Mouse (Mus musculus): ENCODE measurements at regions not wholly inside any gene's neighbourhood (a gene's known extent, or its start where the extent isn't known, plus 50 kb on each side); places are given as distances from the start of the nearest gene placed in this dataset.

DNA sequence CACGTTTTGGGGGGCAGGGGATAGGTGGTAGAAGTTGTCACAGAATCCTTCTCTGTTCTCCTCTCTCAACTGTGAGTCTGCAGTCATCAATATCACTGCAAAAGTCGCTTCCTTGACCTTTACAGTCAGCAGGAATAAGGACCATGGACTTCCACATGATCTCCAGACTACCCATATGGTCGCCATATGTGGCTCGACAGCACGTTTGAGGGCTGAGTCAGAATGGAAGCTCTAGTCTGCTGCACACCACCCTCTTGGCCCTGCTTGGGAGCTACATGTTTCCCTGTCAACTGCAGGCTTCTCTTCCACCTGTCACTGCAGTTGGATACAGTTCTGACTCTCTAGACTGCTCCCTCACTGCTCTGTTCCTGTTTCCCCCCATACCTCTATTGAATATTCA, 590.6 kb downstream of the Isl1 start:
- Histone ChIP-seq H3K27ac (replicated peaks; ENCODE audit: low read depth, low read length) (no peak overlapping the region), H3K9me3 (ENCODE audit: control insufficient read depth, low read length) (no peaks in the 10 kb centered on the region), H3K27me3 (replicated peaks; ENCODE audit: control insufficient read depth, insufficient read depth, low read length) (no peaks in the 10 kb centered on the region), H3K36me3 (ENCODE audit: control insufficient read depth, insufficient read depth, low read length) (no peaks in the 10 kb centered on the region), H3K4me2 (ENCODE audit: low read depth, low read length) (no peak overlapping the region), H3K9ac (ENCODE audit: low read depth, low read length) (no peak overlapping the region), H3K4me1 (ENCODE audit: control insufficient read depth, insufficient read depth, low read length) (no peaks in the 10 kb centered on the region), H3K4me3 (ENCODE audit: low read depth, low read length) (no peak overlapping the region)
- peak; percentile 13 for DNase-seq (ENCODE audit: low spot score)
- 43% methylated on average over 5 of the region's 5 CpGs for WGBS
- no peak for ATAC-seq (ENCODE audit: low read depth)

DNA sequence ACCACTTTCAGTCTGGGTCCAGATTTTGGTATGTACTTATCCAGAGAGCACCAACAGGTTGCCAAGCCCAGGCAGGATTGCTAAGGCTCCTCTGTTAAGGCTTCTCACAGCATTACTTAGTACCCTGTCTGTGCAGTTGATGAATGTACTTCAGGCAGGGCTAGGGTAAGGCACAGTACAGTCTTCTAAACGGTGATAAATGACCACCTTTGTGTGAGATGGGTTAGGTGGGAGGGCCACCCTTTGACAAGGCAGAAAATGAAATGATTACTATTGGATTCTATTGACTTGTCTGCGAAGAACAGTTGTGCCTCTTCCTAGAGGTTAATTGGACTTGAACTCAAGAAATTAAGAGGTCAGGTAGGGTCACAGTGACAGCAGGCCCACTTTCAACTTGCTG, 594.4 kb upstream of the Itga1 start:
- DNase-seq (ENCODE audit: low spot score) (no peak), ATAC-seq (ENCODE audit: low read depth) (no peak)
- Histone ChIP-seq H3K9ac (ENCODE audit: low read depth, low read length) (no peak overlapping the region), H3K4me2 (ENCODE audit: low read depth, low read length) (no peak overlapping the region), H3K27me3 (replicated peaks; ENCODE audit: control insufficient read depth, insufficient read depth, low read length) (no peaks in the 10 kb centered on the region), H3K27ac (replicated peaks; ENCODE audit: low read depth, low read length) (no peak overlapping the region), H3K4me1 (ENCODE audit: control insufficient read depth, insufficient read depth, low read length) (no peaks in the 10 kb centered on the region), H3K36me3 (ENCODE audit: control insufficient read depth, insufficient read depth, low read length) (no peaks in the 10 kb centered on the region), H3K9me3 (ENCODE audit: control insufficient read depth, low read length) (no peaks in the 10 kb centered on the region), H3K4me3 (ENCODE audit: low read depth, low read length) (no peak overlapping the region)
- WGBS: 15% methylated on average over 2 of the region's 2 CpGs

DNA sequence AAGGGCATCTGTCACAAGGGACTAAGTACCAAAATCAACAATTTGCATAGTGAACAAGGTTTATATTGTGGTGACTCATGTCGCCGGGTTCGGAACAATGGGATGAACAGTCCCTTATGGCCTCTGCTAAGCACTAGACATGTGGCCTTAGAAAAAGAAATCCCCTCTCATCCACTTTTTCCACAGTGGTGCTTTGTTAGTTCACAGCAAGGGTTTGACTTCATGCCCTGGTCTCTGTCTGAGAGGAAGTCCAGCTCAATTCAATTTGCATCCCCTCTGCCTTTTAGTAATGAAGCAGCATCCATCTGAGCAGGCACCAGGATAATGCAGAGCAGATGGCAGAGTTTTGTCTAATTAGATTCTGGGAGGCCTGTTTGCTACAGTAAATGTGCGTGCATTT, 585.7 kb upstream of the Itga1 start:
- H3K4me1 ChIP-seq (ENCODE audit: control insufficient read depth, insufficient read depth, low read length): no peaks in the 10 kb centered on the region
- 23% methylated on average over 4 of the region's 4 CpGs for WGBS
- no peaks in the 10 kb centered on the region for H3K27me3 ChIP-seq (replicated peaks; ENCODE audit: control insufficient read depth, insufficient read depth, low read length)
- ATAC-seq (ENCODE audit: low read depth): peak; percentile 55; the same call in 1 of the 2 replicates
- no peak overlapping the region for H3K27ac ChIP-seq (replicated peaks; ENCODE audit: low read depth, low read length)
- no peaks in the 10 kb centered on the region for H3K36me3 ChIP-seq (ENCODE audit: control insufficient read depth, insufficient read depth, low read length)
- no peak overlapping the region for H3K4me3 ChIP-seq (ENCODE audit: low read depth, low read length)
- no peak overlapping the region for H3K4me2 ChIP-seq (ENCODE audit: low read depth, low read length)
- H3K9ac ChIP-seq (ENCODE audit: low read depth, low read length): no peak overlapping the region
- peak; percentile 53 for DNase-seq (ENCODE audit: low spot score)
- H3K9me3 ChIP-seq (ENCODE audit: control insufficient read depth, low read length): no peaks in the 10 kb centered on the region

DNA sequence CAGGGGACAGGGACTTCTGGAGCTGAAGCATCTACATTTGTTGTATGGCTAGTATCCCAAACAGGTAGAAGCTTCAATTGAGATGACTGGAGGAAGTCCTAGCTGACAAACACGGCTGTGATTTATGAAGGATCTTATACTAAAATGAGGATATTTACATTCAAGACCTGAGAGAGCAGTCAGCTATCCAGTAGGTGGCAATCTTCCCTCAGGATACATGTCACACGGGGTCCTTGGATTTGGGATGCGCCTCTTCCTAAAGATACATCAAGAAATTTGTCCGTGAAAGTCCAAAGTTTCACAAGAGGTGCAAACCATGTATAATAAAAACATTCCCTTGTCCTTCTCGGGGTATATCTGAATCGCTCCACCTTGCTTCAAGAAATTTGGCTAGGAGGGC, 577.8 kb upstream of the Itga1 start:
- no peak overlapping the region for H3K4me3 ChIP-seq (ENCODE audit: low read depth, low read length)
- no peaks in the 10 kb centered on the region for H3K9me3 ChIP-seq (ENCODE audit: control insufficient read depth, low read length)
- H3K4me2 ChIP-seq (ENCODE audit: low read depth, low read length): no peak overlapping the region
- no peak overlapping the region for H3K27ac ChIP-seq (replicated peaks; ENCODE audit: low read depth, low read length)
- H3K4me1 ChIP-seq (ENCODE audit: control insufficient read depth, insufficient read depth, low read length): no peaks in the 10 kb centered on the region
- no peaks in the 10 kb centered on the region for H3K36me3 ChIP-seq (ENCODE audit: control insufficient read depth, insufficient read depth, low read length)
- H3K9ac ChIP-seq (ENCODE audit: low read depth, low read length): no peak overlapping the region
- DNase-seq (ENCODE audit: low spot score) (peak; percentile 61), ATAC-seq (ENCODE audit: low read depth) (no peak)
- WGBS: 35% methylated on average over 6 of the region's 6 CpGs
- no peaks in the 10 kb centered on the region for H3K27me3 ChIP-seq (replicated peaks; ENCODE audit: control insufficient read depth, insufficient read depth, low read length)

DNA sequence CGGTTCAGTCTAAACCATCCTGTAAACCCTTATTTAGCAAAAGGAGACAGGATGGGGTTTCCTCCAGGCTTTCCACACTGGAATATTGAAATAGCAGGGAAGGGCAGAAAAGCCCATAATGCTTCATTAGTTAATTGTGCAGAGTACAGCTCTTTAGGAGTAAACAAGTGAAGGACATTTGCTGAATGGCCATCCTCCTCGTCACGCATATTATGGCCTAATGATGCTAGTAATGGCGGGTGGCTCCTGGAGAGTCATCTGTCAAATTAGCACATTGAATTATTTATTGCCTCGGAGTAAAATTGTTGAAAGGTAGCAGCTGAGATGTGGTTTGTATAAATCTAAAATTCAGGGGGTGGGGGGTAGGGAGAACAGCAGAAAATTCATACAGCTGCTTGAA, 575.1 kb upstream of the Itga1 start:
- WGBS: 65% methylated on average over 5 of the region's 5 CpGs
- no peak overlapping the region for H3K9ac ChIP-seq (ENCODE audit: low read depth, low read length)
- no peak overlapping the region for H3K4me2 ChIP-seq (ENCODE audit: low read depth, low read length)
- no peaks in the 10 kb centered on the region for H3K9me3 ChIP-seq (ENCODE audit: control insufficient read depth, low read length)
- no peak overlapping the region for H3K4me3 ChIP-seq (ENCODE audit: low read depth, low read length)
- DNase-seq (ENCODE audit: low spot score): no peak
- no peaks in the 10 kb centered on the region for H3K27me3 ChIP-seq (replicated peaks; ENCODE audit: control insufficient read depth, insufficient read depth, low read length)
- no peak overlapping the region for H3K27ac ChIP-seq (replicated peaks; ENCODE audit: low read depth, low read length)
- H3K4me1 ChIP-seq (ENCODE audit: control insufficient read depth, insufficient read depth, low read length): no peaks in the 10 kb centered on the region
- no peaks in the 10 kb centered on the region for H3K36me3 ChIP-seq (ENCODE audit: control insufficient read depth, insufficient read depth, low read length)
- ATAC-seq (ENCODE audit: low read depth): no peak

DNA sequence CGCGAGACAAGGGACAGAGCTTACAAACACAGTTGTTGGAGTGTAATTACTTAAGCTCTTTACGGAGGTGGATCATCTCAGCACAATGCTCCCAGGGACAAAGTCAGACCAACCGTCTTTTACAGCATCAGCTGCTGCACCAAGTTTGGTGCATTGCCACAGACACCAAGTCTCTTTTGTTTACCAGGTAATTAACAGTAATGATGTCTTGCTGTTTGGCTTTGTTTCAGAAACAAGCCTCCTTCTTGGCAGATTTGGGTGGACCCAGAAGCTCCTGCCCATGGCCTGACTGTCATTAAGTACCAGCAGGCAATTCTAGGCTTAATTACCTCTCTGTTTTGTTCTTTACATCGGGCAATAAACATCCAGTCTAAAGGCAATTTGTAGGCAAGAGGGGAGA, 572.0 kb upstream of the Itga1 start:
- Histone ChIP-seq H3K4me1 (ENCODE audit: control insufficient read depth, insufficient read depth, low read length) (no peaks in the 10 kb centered on the region), H3K36me3 (ENCODE audit: control insufficient read depth, insufficient read depth, low read length) (no peaks in the 10 kb centered on the region), H3K4me3 (ENCODE audit: low read depth, low read length) (no peak overlapping the region), H3K27ac (replicated peaks; ENCODE audit: low read depth, low read length) (no peak overlapping the region), H3K27me3 (replicated peaks; ENCODE audit: control insufficient read depth, insufficient read depth, low read length) (no peaks in the 10 kb centered on the region), H3K9me3 (ENCODE audit: control insufficient read depth, low read length) (no peaks in the 10 kb centered on the region), H3K4me2 (ENCODE audit: low read depth, low read length) (no peak overlapping the region), H3K9ac (ENCODE audit: low read depth, low read length) (no peak overlapping the region)
- ATAC-seq (ENCODE audit: low read depth): no peak
- 18% methylated on average over 5 of the region's 5 CpGs for WGBS
- DNase-seq (ENCODE audit: low spot score): peak; percentile 29

DNA sequence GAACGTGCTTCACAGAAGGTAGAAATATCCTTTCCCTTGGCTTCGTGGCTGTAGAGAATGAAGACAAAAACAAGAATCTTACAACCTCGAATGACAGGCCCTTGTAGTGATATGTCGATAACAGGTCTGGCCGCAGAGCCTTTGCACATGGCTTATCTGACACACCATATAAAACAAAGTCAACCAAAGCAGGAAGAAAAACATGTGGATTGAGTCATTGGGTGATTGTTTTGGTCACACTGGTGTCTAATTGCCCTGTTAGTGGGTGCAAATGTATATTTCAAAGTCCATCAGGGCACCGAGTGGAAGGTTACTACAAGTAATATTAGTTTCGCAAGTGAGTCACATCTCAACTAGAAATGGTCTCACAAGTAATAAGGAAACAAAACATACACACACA, 569.9 kb upstream of the Itga1 start:
- 81% methylated on average over 7 of the region's 7 CpGs for WGBS
- no peak for ATAC-seq (ENCODE audit: low read depth)

DNA sequence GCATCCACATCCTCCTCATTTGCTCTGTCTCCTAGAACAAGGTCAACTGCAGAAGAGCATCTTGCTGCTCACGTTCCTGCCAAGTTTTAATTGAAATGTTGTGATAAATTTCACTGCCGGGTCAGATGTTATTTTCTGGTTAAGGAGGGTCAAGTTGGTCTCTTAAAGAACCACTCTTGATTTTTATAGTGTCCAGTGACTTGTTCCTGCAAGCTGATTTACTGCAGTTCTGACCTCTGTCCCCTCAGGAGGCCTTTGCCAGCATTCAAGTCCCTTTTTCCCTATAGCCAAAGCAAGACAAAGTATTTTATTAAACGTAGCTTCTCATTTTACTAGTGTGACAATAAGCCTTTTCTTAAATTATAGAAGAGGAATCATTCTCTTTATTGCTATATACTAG, 567.8 kb upstream of the Itga1 start:
- H3K36me3 ChIP-seq (ENCODE audit: control insufficient read depth, insufficient read depth, low read length): no peaks in the 10 kb centered on the region
- H3K4me2 ChIP-seq (ENCODE audit: low read depth, low read length): no peak overlapping the region
- 67% methylated on average over 3 of the region's 3 CpGs for WGBS
- H3K4me3 ChIP-seq (ENCODE audit: low read depth, low read length): no peak overlapping the region
- DNase-seq (ENCODE audit: low spot score) (no peak), ATAC-seq (ENCODE audit: low read depth) (no peak)
- no peak overlapping the region for H3K9ac ChIP-seq (ENCODE audit: low read depth, low read length)
- H3K27ac ChIP-seq (replicated peaks; ENCODE audit: low read depth, low read length): no peak overlapping the region
- no peaks in the 10 kb centered on the region for H3K27me3 ChIP-seq (replicated peaks; ENCODE audit: control insufficient read depth, insufficient read depth, low read length)
- H3K9me3 ChIP-seq (ENCODE audit: control insufficient read depth, low read length): no peaks in the 10 kb centered on the region
- H3K4me1 ChIP-seq (ENCODE audit: control insufficient read depth, insufficient read depth, low read length): no peaks in the 10 kb centered on the region

More for the DNA sequence above, 569.9 kb upstream of the Itga1 start:
- Histone ChIP-seq H3K9ac (ENCODE audit: low read depth, low read length) (no peak overlapping the region), H3K9me3 (ENCODE audit: control insufficient read depth, low read length) (no peaks in the 10 kb centered on the region), H3K4me1 (ENCODE audit: control insufficient read depth, insufficient read depth, low read length) (no peaks in the 10 kb centered on the region), H3K4me2 (ENCODE audit: low read depth, low read length) (no peak overlapping the region), H3K27ac (replicated peaks; ENCODE audit: low read depth, low read length) (no peak overlapping the region), H3K36me3 (ENCODE audit: control insufficient read depth, insufficient read depth, low read length) (no peaks in the 10 kb centered on the region), H3K27me3 (replicated peaks; ENCODE audit: control insufficient read depth, insufficient read depth, low read length) (no peaks in the 10 kb centered on the region), H3K4me3 (ENCODE audit: low read depth, low read length) (no peak overlapping the region)
- no peak for DNase-seq (ENCODE audit: low spot score)

DNA sequence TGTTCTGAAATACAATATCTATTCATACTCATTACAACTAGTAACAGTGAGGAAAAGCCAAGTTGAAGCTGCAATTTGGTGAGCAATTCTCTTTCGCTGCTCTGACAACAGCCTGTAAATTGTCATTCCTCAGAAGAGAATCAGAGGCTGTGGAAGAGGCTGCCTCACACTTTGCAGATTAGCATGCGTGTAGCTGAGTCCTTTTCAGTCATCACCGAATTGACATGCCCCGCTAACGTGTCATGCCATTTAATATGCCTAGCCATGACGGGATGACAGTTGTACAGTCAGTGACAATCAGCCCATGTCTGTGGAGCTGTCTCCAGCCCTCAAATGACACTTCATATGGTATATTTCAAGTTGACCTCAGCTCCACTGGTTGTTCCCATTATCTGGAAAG, 553.4 kb upstream of the Itga1 start:
- Histone ChIP-seq H3K9ac (ENCODE audit: low read depth, low read length) (no peak overlapping the region), H3K4me1 (ENCODE audit: control insufficient read depth, insufficient read depth, low read length) (no peaks in the 10 kb centered on the region), H3K27ac (replicated peaks; ENCODE audit: low read depth, low read length) (no peak overlapping the region), H3K9me3 (ENCODE audit: control insufficient read depth, low read length) (no peaks in the 10 kb centered on the region), H3K36me3 (ENCODE audit: control insufficient read depth, insufficient read depth, low read length) (no peaks in the 10 kb centered on the region), H3K4me3 (ENCODE audit: low read depth, low read length) (no peak overlapping the region), H3K4me2 (ENCODE audit: low read depth, low read length) (no peak overlapping the region), H3K27me3 (replicated peaks; ENCODE audit: control insufficient read depth, insufficient read depth, low read length) (no peaks in the 10 kb centered on the region)
- DNase-seq (ENCODE audit: low spot score): no peak
- WGBS: 82% methylated on average over 6 of the region's 6 CpGs
- ATAC-seq (ENCODE audit: low read depth): no peak

Data from embryonic facial prominence, embryonic 14.5 days (tissue).